Mouse (Mus musculus): Measurements from ENCODE around the gene Lamp3. TPM values are rescaled to one million over a fixed set of nuclear protein-coding genes. Genes with fewer than 3 reads are reported as not detected.
"Not testable (repeated sequence)": the region's sequence is repeated elsewhere in the genome, so short reads cannot be mapped to it uniquely, and the experiment has no call there.

Lamp3 gene
- total RNA-seq (2014; rRNA removed) (not detected in 2 replicates), polyA plus RNA-seq (2015; fragmentation: Nextera tagmentation; extraction: Ambion mirVana) (0.05 and 0.06 TPM in 2 replicates)

- Histone ChIP-seq H3K4me1 (ENCODE audit: insufficient read depth) (no peaks in the 10 kb centered on the region), H3K9me3 (ENCODE audit: low read length) (no peaks in the 10 kb centered on the region), H3K27me3 (ENCODE audit: insufficient read depth, low read length) (no peaks in the 10 kb centered on the region), H3K4me2 (ENCODE audit: low read depth) (no peak within 1 kb of the TSS), H3K4me3 (ENCODE audit: low read depth, low read length) (no peak within 1 kb of the TSS), H3K9ac (no peak within 1 kb of the TSS), H3K36me3 (ENCODE audit: insufficient read depth) (no peaks in the 10 kb centered on the region), H3K27ac (ENCODE audit: low read depth, low read length) (no peak within 1 kb of the TSS)
- no peak for TF ChIP-seq CTCF (IDR thresholded peaks at IDR 0.05; ENCODE audit: low read depth)
- no peak for ATAC-seq
- no peak for DNase-seq
These were observed at the start of gene Lamp3 for GRCm38 (mm10) chr16:19706216-19706615. Lamp3 (minus strand) TSS chr16:19706375.

GRCm38 (mm10) chr16:19732896-19733295, 26.7 kb upstream of the Lamp3 start:
- no peak for ATAC-seq
- 87% methylated on average over 1 of the region's 1 CpGs for WGBS

GRCm38 (mm10) chr16:19724139-19724538, 18.0 kb upstream of the Lamp3 start:
- H3K27me3 ChIP-seq (ENCODE audit: insufficient read depth, low read length); H3K4me1 ChIP-seq (ENCODE audit: insufficient read depth); H3K9ac ChIP-seq; H3K4me3 ChIP-seq (ENCODE audit: low read depth, low read length); H3K9me3 ChIP-seq (ENCODE audit: low read length); H3K36me3 ChIP-seq (ENCODE audit: insufficient read depth); H3K27ac ChIP-seq (ENCODE audit: low read depth, low read length); ATAC-seq; H3K4me2 ChIP-seq (ENCODE audit: low read depth): not testable (repeated sequence)
- TF ChIP-seq CTCF (IDR thresholded peaks at IDR 0.05; ENCODE audit: low read depth), result peak; percentile 62
- WGBS, result 32% methylated on average over 2 of the region's 2 CpGs
- DNase-seq, result peak; percentile 3

More at GRCm38 (mm10) chr16:19732896-19733295, 26.7 kb upstream of the Lamp3 start:
- H3K9me3 ChIP-seq (ENCODE audit: low read length), result no peaks in the 10 kb centered on the region
- no peaks in the 10 kb centered on the region for H3K4me1 ChIP-seq (ENCODE audit: insufficient read depth)
- no peak overlapping the region for H3K27ac ChIP-seq (ENCODE audit: low read depth, low read length)
- TF ChIP-seq CTCF (IDR thresholded peaks at IDR 0.05; ENCODE audit: low read depth), result no peak
- no peaks in the 10 kb centered on the region for H3K36me3 ChIP-seq (ENCODE audit: insufficient read depth)
- H3K27me3 ChIP-seq (ENCODE audit: insufficient read depth, low read length), result no peaks in the 10 kb centered on the region
- H3K4me3 ChIP-seq (ENCODE audit: low read depth, low read length), result no peak overlapping the region
- no peak overlapping the region for H3K4me2 ChIP-seq (ENCODE audit: low read depth)
- DNase-seq, result no peak
- no peak overlapping the region for H3K9ac ChIP-seq

- Histone ChIP-seq H3K27ac (ENCODE audit: low read depth, low read length) (no peak overlapping the region), H3K9ac (no peak overlapping the region), H3K36me3 (ENCODE audit: insufficient read depth) (no peaks in the 10 kb centered on the region), H3K4me3 (ENCODE audit: low read depth, low read length) (no peak overlapping the region), H3K9me3 (ENCODE audit: low read length) (no peaks in the 10 kb centered on the region), H3K4me1 (ENCODE audit: insufficient read depth) (no peaks in the 10 kb centered on the region), H3K27me3 (ENCODE audit: insufficient read depth, low read length) (no peaks in the 10 kb centered on the region), H3K4me2 (ENCODE audit: low read depth) (no peak overlapping the region)
- DNase-seq (no peak), ATAC-seq (no peak)
- no peak for TF ChIP-seq CTCF (IDR thresholded peaks at IDR 0.05; ENCODE audit: low read depth)
- WGBS, result 56% methylated on average over 2 of the region's 2 CpGs
These were observed 14.8 kb upstream of the Lamp3 start for GRCm38 (mm10) chr16:19720959-19721358.

GRCm38 (mm10) chr16:19707381-19707780, 1.2 kb upstream of the Lamp3 start:
- ATAC-seq, result no peak
- TF ChIP-seq CTCF (IDR thresholded peaks at IDR 0.05; ENCODE audit: low read depth), result no peak

GRCm38 (mm10) chr16:19699207-19699606, 7.0 kb downstream of the Lamp3 start:
- H3K27me3 ChIP-seq (ENCODE audit: insufficient read depth, low read length), result no peaks in the 10 kb centered on the region
- ATAC-seq (no peak), DNase-seq (no peak)
- no peaks in the 10 kb centered on the region for H3K36me3 ChIP-seq (ENCODE audit: insufficient read depth)
- H3K27ac ChIP-seq (ENCODE audit: low read depth, low read length), result no peak overlapping the region
- no peak overlapping the region for H3K4me2 ChIP-seq (ENCODE audit: low read depth)
- no peaks in the 10 kb centered on the region for H3K9me3 ChIP-seq (ENCODE audit: low read length)
- no peak for TF ChIP-seq CTCF (IDR thresholded peaks at IDR 0.05; ENCODE audit: low read depth)
- H3K9ac ChIP-seq, result no peak overlapping the region
- no peak overlapping the region for H3K4me3 ChIP-seq (ENCODE audit: low read depth, low read length)
- no peaks in the 10 kb centered on the region for H3K4me1 ChIP-seq (ENCODE audit: insufficient read depth)

More at GRCm38 (mm10) chr16:19707381-19707780, 1.2 kb upstream of the Lamp3 start:
- H3K27me3 ChIP-seq (ENCODE audit: insufficient read depth, low read length), result no peaks in the 10 kb centered on the region
- no peaks in the 10 kb centered on the region for H3K4me1 ChIP-seq (ENCODE audit: insufficient read depth)
- H3K36me3 ChIP-seq (ENCODE audit: insufficient read depth), result no peaks in the 10 kb centered on the region
- H3K27ac ChIP-seq (ENCODE audit: low read depth, low read length), result no peak overlapping the region
- no peak overlapping the region for H3K4me2 ChIP-seq (ENCODE audit: low read depth)
- DNase-seq, result no peak
- no peaks in the 10 kb centered on the region for H3K9me3 ChIP-seq (ENCODE audit: low read length)
- no peak overlapping the region for H3K9ac ChIP-seq
- 78% methylated on average over 1 of the region's 1 CpGs for WGBS
- no peak overlapping the region for H3K4me3 ChIP-seq (ENCODE audit: low read depth, low read length)

GRCm38 (mm10) chr16:19670768-19671357, 35.3 kb downstream of the Lamp3 start:
- H3K4me3 ChIP-seq (ENCODE audit: low read depth, low read length), result no peak overlapping the region
- no peaks in the 10 kb centered on the region for H3K4me1 ChIP-seq (ENCODE audit: insufficient read depth)
- H3K27me3 ChIP-seq (ENCODE audit: insufficient read depth, low read length), result no peaks in the 10 kb centered on the region
- no peak overlapping the region for H3K4me2 ChIP-seq (ENCODE audit: low read depth)
- 86% methylated on average over 2 of the region's 2 CpGs for WGBS
- TF ChIP-seq CTCF (IDR thresholded peaks at IDR 0.05; ENCODE audit: low read depth), result no peak
- no peak overlapping the region for H3K9ac ChIP-seq
- no peaks in the 10 kb centered on the region for H3K9me3 ChIP-seq (ENCODE audit: low read length)
- no peaks in the 10 kb centered on the region for H3K36me3 ChIP-seq (ENCODE audit: insufficient read depth)
- ATAC-seq (no peak), DNase-seq (no peak)
- H3K27ac ChIP-seq (ENCODE audit: low read depth, low read length), result no peak overlapping the region
